Mouse (Mus musculus) kidney, embryonic 14.5 days (tissue): ENCODE results near the gene Sgsm3. TPM values are rescaled to one million over a fixed set of nuclear protein-coding genes. Genes with fewer than 3 reads are reported as not detected.

Experiments used
- ATAC-seq: fragments of 200-750 bp; cut with Nextera tagmentation; 2 replicates; pipeline ENCODE4 v1.8.0; 2017; ENCODE audit warnings: moderate number of reproducible peaks, mild to moderate bottlenecking, moderate TSS enrichment, moderate library complexity; ENCODE audit not compliant: low FRiP score, low TSS enrichment
- H3K27ac ChIP-seq: fragments of 300-500 bp; sonication (generic); 2 replicates; pipeline ENCODE4 v1.5.1; 2014; ENCODE audit warnings: low read depth, mild to moderate bottlenecking, low read length, moderate library complexity, mixed read lengths
- H3K27me3 ChIP-seq: fragments of 300-500 bp; sonication (generic); 2 replicates; pipeline ENCODE4 v1.6.1; 2014; ENCODE audit warnings: mild to moderate bottlenecking, low read length; ENCODE audit not compliant: control insufficient read depth, insufficient read depth
- H3K36me3 ChIP-seq: fragments of 300-500 bp; sonication (generic); 2 replicates; pipeline ENCODE4 v1.6.1; 2014; ENCODE audit warnings: low read length, mixed read lengths; ENCODE audit not compliant: control insufficient read depth, insufficient read depth
- H3K4me1 ChIP-seq: fragments of 300-500 bp; sonication (generic); 2 replicates; pipeline ENCODE4 v1.6.1; 2014; ENCODE audit warnings: low read length, mixed read lengths; ENCODE audit not compliant: control insufficient read depth, insufficient read depth
- H3K4me2 ChIP-seq: fragments of 300-500 bp; sonication (generic); replicated peaks from 2 replicates; pipeline ENCODE4 v1.6.1; 2014; ENCODE audit warnings: low read depth, mild to moderate bottlenecking, low read length
- H3K4me3 ChIP-seq: fragments of 300-500 bp; sonication (generic); 2 replicates; pipeline ENCODE4 v1.5.1; 2014; ENCODE audit warnings: mild to moderate bottlenecking, low read length
- H3K9ac ChIP-seq: fragments of 300-500 bp; sonication (generic); 2 replicates; pipeline ENCODE4 v1.6.1; 2014; ENCODE audit warnings: low read depth, mild to moderate bottlenecking, low read length, moderate library complexity
- H3K9me3 ChIP-seq: fragments of 300-500 bp; sonication (generic); 2 replicates; pipeline ENCODE4 v1.6.1; 2016; ENCODE audit warnings: low read length; ENCODE audit not compliant: control insufficient read depth
- WGBS: fragments of 180-500 bp; shearing (Covaris S2); extraction: QIAGEN DNeasy Blood & Tissue Kit; methylation state at CpG from one replicate; pipeline ENCODE4 v1.1.7; 2014; 5-methylcytosine and 5-hydroxymethylcytosine counted together
- polyA plus RNA-seq: library from polyadenylated mRNA; unstranded; fragments of >200 nt; fragmentation: Nextera tagmentation; extraction: Ambion mirVana; gene quantifications from 2 replicates; pipeline ENCODE4 v1.2.1, GENCODE M21; 2014

Sgsm3 gene
- polyA plus RNA-seq, 1 experiment from 2014 or later = 17.7 TPM

DNA sequence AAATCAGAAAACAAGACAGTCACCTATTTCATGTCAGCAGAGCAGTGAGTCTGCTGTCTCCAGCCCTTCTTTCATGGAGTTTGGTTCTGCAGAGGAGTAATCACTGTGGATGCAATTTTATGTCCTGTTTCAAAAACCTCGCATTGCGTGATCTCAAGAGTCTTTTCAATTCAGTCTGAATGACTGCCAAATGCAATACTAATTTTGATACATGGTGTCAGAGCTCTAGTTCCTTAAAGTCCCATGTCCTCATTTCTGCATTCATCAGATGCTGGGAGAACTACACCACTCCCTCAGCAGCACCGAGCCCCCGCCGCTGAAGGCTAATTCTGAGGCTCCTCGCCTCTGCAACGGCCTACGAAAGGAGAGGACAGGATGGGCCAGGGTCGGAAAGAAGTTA, 46.3 kb downstream of the Sgsm3 start:
- 92% methylated on average over 9 of the region's 9 CpGs for WGBS
- ATAC-seq = no peak
- no peak overlapping the region for H3K9ac ChIP-seq
- peaks cover 25% of the 10 kb centered on the region; the same call in 1 of the 2 replicates for H3K36me3 ChIP-seq
- no peak overlapping the region for H3K4me3 ChIP-seq
- no peaks in the 10 kb centered on the region for H3K4me1 ChIP-seq
- no peaks in the 10 kb centered on the region for H3K9me3 ChIP-seq
- no peaks in the 10 kb centered on the region for H3K27me3 ChIP-seq
- H3K4me2 ChIP-seq = no peak overlapping the region
- no peak overlapping the region for H3K27ac ChIP-seq

DNA sequence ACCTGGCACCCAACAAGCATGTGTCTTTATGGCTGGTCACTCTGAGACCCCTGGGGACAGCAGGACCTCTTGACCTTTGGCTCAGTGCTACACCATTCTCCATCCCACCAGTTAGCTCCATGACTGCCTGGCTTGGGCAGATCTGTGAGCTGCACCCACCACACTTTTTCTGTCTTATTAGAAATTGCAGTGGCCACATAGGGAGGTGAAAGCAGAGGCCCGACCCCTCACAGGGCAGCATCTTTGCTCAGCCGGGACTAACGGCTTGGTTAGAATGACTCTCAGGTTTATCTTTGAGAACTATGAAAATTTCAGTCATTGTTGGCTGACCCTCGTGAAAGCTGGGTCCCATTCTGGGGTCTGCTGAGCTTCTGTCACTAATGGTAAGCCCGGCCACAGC, 49.3 kb downstream of the Sgsm3 start:
- Histone ChIP-seq H3K4me1 (no peaks in the 10 kb centered on the region), H3K9me3 (no peaks in the 10 kb centered on the region), H3K36me3 (0 out of 2 replicates have a peak, but pooled peaks cover 4% of the 10 kb centered on the region), H3K27me3 (no peaks in the 10 kb centered on the region), H3K4me3 (no peak overlapping the region), H3K9ac (no peak overlapping the region), H3K27ac (no peak overlapping the region), H3K4me2 (no peak overlapping the region)
- 72% methylated on average over 5 of the region's 5 CpGs for WGBS
- peak; percentile 13; the same call in 1 of the 2 replicates for ATAC-seq

DNA sequence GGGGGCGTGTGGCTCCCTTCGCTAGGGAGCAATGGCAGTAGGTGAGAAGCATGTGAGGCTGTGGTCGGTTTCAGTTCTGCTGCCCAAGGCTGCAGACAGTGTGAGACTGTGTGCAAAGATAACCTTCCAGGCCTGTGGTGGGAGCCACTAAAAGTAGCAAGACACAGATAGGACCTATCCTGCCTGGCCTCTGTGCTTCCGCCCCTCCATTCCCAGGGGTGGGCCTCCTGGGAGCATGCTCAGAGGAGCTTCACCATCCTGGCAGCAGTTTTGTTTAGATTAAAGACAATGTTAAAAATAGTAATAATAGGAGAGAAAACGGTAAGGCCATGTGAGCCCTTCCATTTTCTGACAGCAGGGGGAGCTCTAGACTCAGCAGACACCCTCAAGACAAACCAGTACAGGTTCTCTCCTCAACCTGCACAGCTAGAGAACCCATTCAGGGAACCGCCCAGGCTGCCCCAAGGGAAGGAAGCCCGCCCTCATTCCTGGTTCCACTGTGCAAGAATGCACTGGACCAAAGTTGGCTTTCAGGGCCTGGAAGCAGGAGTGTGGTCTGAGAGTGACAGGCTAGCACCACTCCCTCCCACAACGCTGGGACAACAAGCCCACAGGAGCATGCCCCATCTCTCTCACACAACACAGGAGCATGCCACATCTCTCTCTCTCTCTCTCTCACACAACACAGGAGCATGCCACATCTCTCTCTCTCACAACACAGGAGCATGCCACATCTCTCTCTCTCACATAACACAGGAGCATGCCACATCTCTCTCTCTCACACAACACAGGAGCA, 50.0 kb downstream of the Sgsm3 start:
- H3K4me3 ChIP-seq = no peak overlapping the region
- peak; percentile 79; the same call in 1 of the 2 replicates for ATAC-seq
- H3K27me3 ChIP-seq = no peaks in the 10 kb centered on the region
- H3K4me2 ChIP-seq = no peak overlapping the region
- no peaks in the 10 kb centered on the region for H3K36me3 ChIP-seq
- no peaks in the 10 kb centered on the region for H3K9me3 ChIP-seq
- no peak overlapping the region for H3K27ac ChIP-seq
- H3K9ac ChIP-seq = no peak overlapping the region
- H3K4me1 ChIP-seq = no peaks in the 10 kb centered on the region
- WGBS = 30% methylated on average over 8 of the region's 8 CpGs

DNA sequence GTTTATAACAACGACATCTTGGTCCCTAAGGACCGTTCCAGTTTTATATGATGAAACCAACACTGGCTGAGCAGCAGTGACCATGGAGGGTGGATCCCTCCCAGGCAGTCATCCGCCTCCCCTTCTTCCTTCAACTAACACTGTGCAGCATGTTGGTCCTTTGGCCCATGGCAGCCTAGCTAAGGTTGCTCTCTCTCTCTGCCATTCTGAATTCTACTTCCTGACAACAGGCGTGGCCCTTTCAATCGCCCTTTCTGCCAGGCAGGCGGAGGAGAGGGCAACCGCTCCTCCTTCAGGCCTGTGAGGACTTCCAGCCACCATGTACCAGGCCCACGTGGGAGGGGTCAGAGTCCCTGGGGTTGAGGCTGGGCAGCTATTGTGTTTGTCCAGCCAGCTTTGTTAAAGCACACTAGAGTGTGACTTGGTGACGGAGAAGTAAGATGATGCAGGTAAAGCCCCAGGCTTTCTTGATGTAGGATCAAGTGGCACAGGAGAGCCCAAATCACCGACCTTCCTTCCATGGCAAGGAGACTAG, 53.4 kb downstream of the Sgsm3 start:
- Histone ChIP-seq H3K9me3 (no peaks in the 10 kb centered on the region), H3K27ac (no peak overlapping the region), H3K4me1 (peaks cover 28% of the 10 kb centered on the region), H3K27me3 (no peaks in the 10 kb centered on the region), H3K4me2 (no peak overlapping the region), H3K4me3 (no peak overlapping the region), H3K9ac (no peak overlapping the region), H3K36me3 (no peaks in the 10 kb centered on the region)
- ATAC-seq = no peak
- WGBS = 67% methylated on average over 10 of the region's 10 CpGs

DNA sequence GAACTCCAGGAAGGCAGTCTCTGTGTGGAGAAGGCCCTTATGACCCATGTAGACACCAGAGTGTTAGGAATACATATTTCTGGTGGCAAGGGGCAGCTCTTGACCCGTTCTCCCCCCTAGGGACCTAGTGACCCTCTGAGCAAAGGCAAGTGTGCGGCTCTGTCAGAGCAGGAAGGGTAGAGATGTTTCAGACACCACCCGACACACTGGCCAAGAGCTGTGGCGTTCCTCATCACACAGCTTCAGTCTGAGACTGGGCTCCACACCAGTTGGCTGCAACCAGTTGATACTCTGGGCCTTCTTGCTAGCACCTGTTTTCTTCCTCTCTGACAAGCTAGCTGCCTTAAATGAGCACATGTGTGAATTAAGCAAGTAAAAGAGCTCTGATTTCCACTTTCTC, 54.0 kb downstream of the Sgsm3 start:
- Histone ChIP-seq H3K4me1 (peaks cover 29% of the 10 kb centered on the region), H3K27ac (no peak overlapping the region), H3K9me3 (no peaks in the 10 kb centered on the region), H3K9ac (no peak overlapping the region), H3K4me2 (no peak overlapping the region), H3K36me3 (no peaks in the 10 kb centered on the region), H3K27me3 (no peaks in the 10 kb centered on the region), H3K4me3 (no peak overlapping the region)
- WGBS = 87% methylated on average over 4 of the region's 4 CpGs
- no peak for ATAC-seq

DNA sequence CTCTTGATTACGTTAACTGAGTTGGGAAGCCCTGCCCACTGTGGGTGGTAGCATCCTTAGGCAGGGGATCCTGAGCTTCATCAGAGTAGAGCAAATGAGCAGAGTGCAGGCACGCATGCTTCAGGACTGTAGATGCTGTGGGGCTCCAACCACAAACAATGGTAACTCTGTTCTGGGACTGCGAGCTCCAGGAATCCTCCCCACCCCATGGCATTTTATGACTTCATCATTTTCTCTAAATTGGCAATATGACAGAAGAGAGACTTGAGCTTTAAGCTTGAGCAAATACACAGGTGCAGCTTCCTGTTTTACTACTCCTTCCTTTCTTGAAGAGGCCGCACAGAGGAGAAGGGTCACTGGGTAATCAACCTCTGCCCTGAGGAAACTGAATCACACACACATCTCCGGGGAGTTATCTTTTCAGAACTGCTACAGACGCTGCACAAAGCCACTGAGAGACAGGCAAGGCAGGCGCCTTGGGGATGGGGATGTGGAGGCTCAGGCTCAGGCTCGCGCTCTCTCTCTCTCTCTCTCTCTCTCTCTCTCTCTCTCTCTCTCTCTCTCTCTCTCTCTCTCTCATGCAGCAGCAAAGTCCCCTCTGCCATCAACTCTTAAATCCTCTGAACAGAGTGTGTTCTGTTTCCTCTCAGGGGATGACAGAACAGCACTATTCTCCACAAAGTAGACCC, 55.5 kb downstream of the Sgsm3 start:
- peak; percentile 46 for ATAC-seq
- no peak overlapping the region for H3K9ac ChIP-seq

DNA sequence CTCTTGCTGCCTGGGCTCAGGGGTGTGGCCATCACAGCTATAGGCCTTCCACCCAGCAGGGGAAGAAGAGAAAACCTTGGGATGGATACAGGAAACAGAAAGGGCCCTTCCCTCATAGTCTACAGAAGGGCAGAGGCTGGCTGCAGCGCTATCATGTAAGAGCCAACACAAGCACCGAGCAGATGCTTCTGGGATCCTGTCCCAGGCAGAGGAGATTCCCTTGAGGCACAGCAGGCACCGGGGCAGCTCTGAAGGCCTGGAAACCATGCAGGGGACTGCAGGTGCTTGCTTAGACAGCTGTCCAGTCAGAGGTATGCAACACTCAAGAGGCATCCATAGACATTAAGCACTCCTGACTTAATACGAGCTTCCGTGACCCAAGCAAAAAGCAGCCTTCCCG, 56.6 kb downstream of the Sgsm3 start:
- Histone ChIP-seq H3K27me3 (no peaks in the 10 kb centered on the region), H3K9me3 (no peaks in the 10 kb centered on the region), H3K4me3 (no peak overlapping the region), H3K36me3 (no peaks in the 10 kb centered on the region), H3K4me1 (peaks cover 29% of the 10 kb centered on the region), H3K27ac (no peak overlapping the region), H3K4me2 (no peak overlapping the region), H3K9ac (no peak overlapping the region)
- ATAC-seq = no peak
- 58% methylated on average over 6 of the region's 6 CpGs for WGBS

More for the DNA sequence above, 55.5 kb downstream of the Sgsm3 start:
- Histone ChIP-seq H3K9me3 (no peaks in the 10 kb centered on the region), H3K27ac (peak overlapping the region; percentile 48; the same call in 1 of the 2 replicates), H3K27me3 (no peaks in the 10 kb centered on the region), H3K4me2 (no peak overlapping the region), H3K4me1 (peaks cover 29% of the 10 kb centered on the region), H3K36me3 (no peaks in the 10 kb centered on the region), H3K4me3 (no peak overlapping the region)
- 11% methylated on average over 9 of the region's 9 CpGs for WGBS

DNA sequence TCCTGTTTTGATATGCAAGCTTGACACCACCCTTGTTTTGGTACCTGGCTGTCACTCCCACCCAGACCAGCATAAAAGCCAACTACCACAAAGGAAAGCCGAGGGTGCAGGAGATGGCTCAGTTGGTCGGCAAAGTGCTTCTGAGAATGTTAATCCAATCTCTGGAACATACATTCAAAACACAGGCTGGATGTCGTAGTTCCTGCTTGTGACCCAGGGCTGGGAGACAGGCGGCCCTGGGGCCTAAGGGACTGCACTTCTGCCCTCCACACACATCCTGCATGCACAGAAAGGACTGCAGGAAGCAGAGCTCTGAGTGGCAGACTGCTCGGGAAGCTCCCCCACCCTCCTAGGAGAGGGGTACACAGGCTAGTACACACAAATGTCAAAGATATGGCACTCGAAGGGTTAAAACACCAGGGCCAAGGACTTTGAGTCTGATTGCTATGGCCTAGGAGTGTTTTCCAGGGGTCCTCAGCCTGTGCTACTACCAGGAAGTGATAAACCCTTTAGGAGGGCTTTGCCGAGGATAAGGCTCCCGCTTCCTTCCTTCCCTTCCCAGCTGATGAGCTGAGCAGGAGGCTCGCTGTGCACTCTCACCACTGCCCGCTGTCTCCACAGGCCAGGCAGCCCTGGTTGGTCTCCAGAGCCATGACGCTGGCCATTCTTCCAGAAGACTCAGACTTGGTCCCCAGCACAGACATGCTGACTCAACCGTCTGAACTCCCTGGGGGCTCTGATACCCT, 58.0 kb downstream of the Sgsm3 start:
- H3K9me3 ChIP-seq = no peaks in the 10 kb centered on the region
- H3K4me1 ChIP-seq = peaks cover 29% of the 10 kb centered on the region
- H3K9ac ChIP-seq = no peak overlapping the region; the same call in 1 of the 2 replicates
- no peak for ATAC-seq
- no peaks in the 10 kb centered on the region for H3K27me3 ChIP-seq
- no peak overlapping the region for H3K4me3 ChIP-seq
- no peak overlapping the region for H3K4me2 ChIP-seq
- 63% methylated on average over 12 of the region's 12 CpGs for WGBS
- peak overlapping the region; percentile 24; the same call in 1 of the 2 replicates for H3K27ac ChIP-seq
- H3K36me3 ChIP-seq = no peaks in the 10 kb centered on the region
